Comparison of ENCODE assay signal across 8 mouse cellular contexts in genomic region chr5:123346701-123347270, GRCm38 (mm10). TPM values are rescaled to one million over a fixed set of nuclear protein-coding genes. Genes with fewer than 3 reads are reported as not detected.
DNase-seq lines count a peak whose midpoint lies in the region; ATAC-seq and TF ChIP-seq lines count a peak whose summit lies in the region.

No protein-coding gene starts in this region.

- H3K27ac ChIP-seq in lung, embryonic 16.5 days (ENCODE audit: low read length) = peak overlapping the region; percentile 99
- H3K27ac ChIP-seq in hindbrain, embryonic 11.5 days (ENCODE audit: low read depth, low read length) = peak overlapping the region; percentile 99
- peak overlapping the region; percentile 99; the same call in 1 of the 2 replicates for H3K27ac ChIP-seq in limb, embryonic 13.5 days
- peak overlapping the region; percentile 98; the same call in 1 of the 2 replicates for H3K27ac ChIP-seq in stomach, embryonic 14.5 days (ENCODE audit: low read length)

- WGBS in lung, embryonic 16.5 days = 52% methylated on average over 7 of the region's 7 CpGs
- 67% methylated on average over 7 of the region's 7 CpGs for WGBS in lung, adult 2 months
- WGBS in hindbrain, embryonic 11.5 days = 65% methylated on average over 7 of the region's 7 CpGs
- WGBS in limb, embryonic 13.5 days = 57% methylated on average over 7 of the region's 7 CpGs
- WGBS in stomach, embryonic 14.5 days = 53% methylated on average over 7 of the region's 7 CpGs

- ATAC-seq in lung, embryonic 16.5 days (ENCODE audit: low read depth) = no peak
- no peak for ATAC-seq in hindbrain, embryonic 11.5 days (ENCODE audit: low FRiP score)
- ATAC-seq in limb, embryonic 13.5 days (ENCODE audit: low FRiP score, low read depth) = no peak
- ATAC-seq in stomach, embryonic 14.5 days (ENCODE audit: insufficient number of reproducible peaks, insufficient read depth, low FRiP score, low read depth) = no peak
- no peak for ATAC-seq in monocyte, adult 5-6 weeks (replicated peaks; ENCODE audit: insufficient number of reproducible peaks, low FRiP score, low TSS enrichment, poor library complexity, severe bottlenecking)

- peaks cover 22% of the 10 kb centered on the region for H3K4me1 ChIP-seq in lung, embryonic 16.5 days (replicated peaks; ENCODE audit: control insufficient read depth, insufficient read depth, low read length)
- 0 out of 2 replicates have a peak, but pooled peaks cover 2% of the 10 kb centered on the region for H3K4me1 ChIP-seq in lung, adult 2 months (ENCODE audit: control insufficient read depth, insufficient read depth, low read length)
- 0 out of 2 replicates have a peak, but pooled peaks cover 5% of the 10 kb centered on the region for H3K4me1 ChIP-seq in hindbrain, embryonic 11.5 days (replicated peaks; ENCODE audit: control insufficient read depth, insufficient read depth, low read length)
- peaks cover 24% of the 10 kb centered on the region for H3K4me1 ChIP-seq in limb, embryonic 13.5 days
- peaks cover 20% of the 10 kb centered on the region; the same call in 1 of the 2 replicates for H3K4me1 ChIP-seq in stomach, embryonic 14.5 days (ENCODE audit: control insufficient read depth, insufficient read depth, low read length)

- TF ChIP-seq CTCF in lung, adult 2 months (IDR thresholded peaks at IDR 0.05; ENCODE audit: insufficient read depth, low read length) = no peak

- no peaks in the 10 kb centered on the region for H3K9me3 ChIP-seq in lung, embryonic 16.5 days (ENCODE audit: control insufficient read depth, low read length)
- H3K9me3 ChIP-seq in hindbrain, embryonic 11.5 days (ENCODE audit: control insufficient read depth, low read length) = no peaks in the 10 kb centered on the region
- H3K9me3 ChIP-seq in limb, embryonic 13.5 days = no peaks in the 10 kb centered on the region
- no peaks in the 10 kb centered on the region for H3K9me3 ChIP-seq in stomach, embryonic 14.5 days (ENCODE audit: control insufficient read depth, low read depth, low read length)

- H3K9ac ChIP-seq in lung, embryonic 16.5 days (ENCODE audit: low read length) = peak overlapping the region; percentile 98
- H3K9ac ChIP-seq in hindbrain, embryonic 11.5 days (ENCODE audit: low read depth, low read length) = peak overlapping the region; percentile 99
- H3K9ac ChIP-seq in limb, embryonic 13.5 days = peak overlapping the region; percentile 97
- H3K9ac ChIP-seq in stomach, embryonic 14.5 days (replicated peaks; ENCODE audit: low read depth, low read length) = peak overlapping the region; percentile 94; the same call in 1 of the 2 replicates

- no peaks in the 10 kb centered on the region for H3K36me3 ChIP-seq in lung, embryonic 16.5 days (ENCODE audit: control insufficient read depth, insufficient read depth, low read length)
- 0 out of 2 replicates have a peak, but pooled peaks cover 2% of the 10 kb centered on the region for H3K36me3 ChIP-seq in hindbrain, embryonic 11.5 days (ENCODE audit: control insufficient read depth, insufficient read depth, low read length)
- peaks cover 16% of the 10 kb centered on the region for H3K36me3 ChIP-seq in limb, embryonic 13.5 days
- H3K36me3 ChIP-seq in stomach, embryonic 14.5 days (ENCODE audit: control insufficient read depth, insufficient read depth, low read length) = 0 out of 2 replicates have a peak, but pooled peaks cover 5% of the 10 kb centered on the region

- TF ChIP-seq POLR2A in lung, adult 2 months (IDR thresholded peaks at IDR 0.05; ENCODE audit: borderline replicate concordance, extremely low read depth, low read depth, low read length) = no peak

- no peak for DNase-seq in lung, adult 2 months
- DNase-seq in hindbrain, embryonic 11.5 days (ENCODE audit: low spot score) = no peak
- DNase-seq in right cerebral cortex, postnatal 25 days = no peak
- DNase-seq in urinary bladder, postnatal 10 days (ENCODE audit: low spot score) = no peak

- H3K4me3 ChIP-seq in lung, embryonic 16.5 days (ENCODE audit: low read length) = peak overlapping the region; percentile 91
- H3K4me3 ChIP-seq in lung, adult 2 months (replicated peaks; ENCODE audit: extremely low read depth, low read depth, low read length) = no peak overlapping the region
- H3K4me3 ChIP-seq in hindbrain, embryonic 11.5 days (ENCODE audit: low read depth, low read length) = peak overlapping the region; percentile 93
- peak overlapping the region; percentile 90 for H3K4me3 ChIP-seq in limb, embryonic 13.5 days
- peak overlapping the region; percentile 82 for H3K4me3 ChIP-seq in stomach, embryonic 14.5 days (ENCODE audit: low read depth, low read length)

- no peaks in the 10 kb centered on the region for H3K27me3 ChIP-seq in lung, embryonic 16.5 days (ENCODE audit: control insufficient read depth, insufficient read depth, low read depth, low read length)
- no peaks in the 10 kb centered on the region for H3K27me3 ChIP-seq in hindbrain, embryonic 11.5 days (ENCODE audit: control insufficient read depth, insufficient read depth, low read length)
- H3K27me3 ChIP-seq in limb, embryonic 13.5 days = no peaks in the 10 kb centered on the region
- H3K27me3 ChIP-seq in stomach, embryonic 14.5 days (ENCODE audit: control insufficient read depth, insufficient read depth, low read length) = no peaks in the 10 kb centered on the region

- peak overlapping the region; percentile 91 for H3K4me2 ChIP-seq in lung, embryonic 16.5 days (ENCODE audit: low read depth, low read length)
- H3K4me2 ChIP-seq in hindbrain, embryonic 11.5 days (replicated peaks; ENCODE audit: low read depth, low read length) = peak overlapping the region; percentile 94
- H3K4me2 ChIP-seq in limb, embryonic 13.5 days (replicated peaks) = peak overlapping the region; percentile 73
- H3K4me2 ChIP-seq in stomach, embryonic 14.5 days (replicated peaks; ENCODE audit: low read depth, low read length) = peak overlapping the region; percentile 95

RNA-seq across cellular contexts. Expression of gene Bcl7a, which starts 3.2 kb away (rescaled TPM):
- polyA plus RNA-seq in lung, embryonic 16.5 days (2015; fragmentation: Nextera tagmentation; extraction: Ambion mirVana) = 21.8 and 23.9 TPM in 2 replicates
- 9.4 and 11.9 TPM in 2 replicates for polyA plus RNA-seq in lung, adult 2 months (2012; rRNA removed)
- polyA plus RNA-seq in hindbrain, embryonic 11.5 days (2014; fragmentation: Nextera tagmentation; extraction: Ambion mirVana) = 56.8 and 63.7 TPM in 2 replicates
- polyA plus RNA-seq in limb, embryonic 13.5 days (2015; fragmentation: Nextera tagmentation; extraction: Ambion mirVana) = 31.2 and 33.1 TPM in 2 replicates
- 27.6 and 30.1 TPM in 2 replicates for polyA plus RNA-seq in stomach, embryonic 14.5 days (2014; fragmentation: Nextera tagmentation; extraction: Ambion mirVana)
- 1.3 to 5.0 TPM (median 2.7 TPM) in 3 replicates for total RNA-seq in monocyte, adult 5-6 weeks (2017)

RNA-seq across cellular contexts. Expression of gene Mlxip, which starts 47.8 kb away (rescaled TPM):
- polyA plus RNA-seq in lung, embryonic 16.5 days (2015; fragmentation: Nextera tagmentation; extraction: Ambion mirVana) = 15.0 and 17.8 TPM in 2 replicates
- 61.2 and 75.4 TPM in 2 replicates for polyA plus RNA-seq in lung, adult 2 months (2012; rRNA removed)
- 16.8 and 18.2 TPM in 2 replicates for polyA plus RNA-seq in hindbrain, embryonic 11.5 days (2014; fragmentation: Nextera tagmentation; extraction: Ambion mirVana)
- 13.9 and 15.1 TPM in 2 replicates for polyA plus RNA-seq in limb, embryonic 13.5 days (2015; fragmentation: Nextera tagmentation; extraction: Ambion mirVana)
- polyA plus RNA-seq in stomach, embryonic 14.5 days (2014; fragmentation: Nextera tagmentation; extraction: Ambion mirVana) = 26.5 and 27.6 TPM in 2 replicates
- 17.5 to 37.6 TPM (median 22.9 TPM) in 3 replicates for total RNA-seq in monocyte, adult 5-6 weeks (2017)
